Mouse (Mus musculus): ENCODE results near the gene Scrt2.

The Scrt2 gene

GRCm38 (mm10) chr2:152081641-152082448 is 516 bp downstream of the Scrt2 start:
- no peak for DNase-seq (ENCODE audit: low spot score)

- DNase-seq (ENCODE audit: low spot score), result no peak
These were observed 1.3 kb downstream of the Scrt2 start for GRCm38 (mm10) chr2:152082456-152083285.

DNA sequence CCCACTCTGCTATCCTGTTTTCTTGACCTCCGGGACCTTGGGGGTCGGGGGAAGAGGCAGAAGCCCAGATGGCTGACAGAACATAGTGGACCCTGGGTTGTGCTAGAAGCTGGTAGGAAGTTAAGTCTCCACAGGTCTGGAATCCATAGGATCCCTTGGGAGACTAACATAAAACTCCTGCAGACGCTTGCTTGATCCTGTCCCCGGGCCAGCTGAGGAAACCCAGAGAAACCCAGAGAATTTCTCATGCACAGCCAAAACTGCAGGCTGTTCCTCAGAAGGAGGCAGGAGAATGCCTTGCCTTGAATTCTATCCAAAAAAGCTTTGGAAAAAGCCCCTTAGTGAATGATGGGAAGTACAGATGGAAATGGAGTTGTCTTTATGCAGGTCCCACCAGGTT is 2.1 kb downstream of the Scrt2 start:
- no peak for DNase-seq (ENCODE audit: low spot score)

DNA sequence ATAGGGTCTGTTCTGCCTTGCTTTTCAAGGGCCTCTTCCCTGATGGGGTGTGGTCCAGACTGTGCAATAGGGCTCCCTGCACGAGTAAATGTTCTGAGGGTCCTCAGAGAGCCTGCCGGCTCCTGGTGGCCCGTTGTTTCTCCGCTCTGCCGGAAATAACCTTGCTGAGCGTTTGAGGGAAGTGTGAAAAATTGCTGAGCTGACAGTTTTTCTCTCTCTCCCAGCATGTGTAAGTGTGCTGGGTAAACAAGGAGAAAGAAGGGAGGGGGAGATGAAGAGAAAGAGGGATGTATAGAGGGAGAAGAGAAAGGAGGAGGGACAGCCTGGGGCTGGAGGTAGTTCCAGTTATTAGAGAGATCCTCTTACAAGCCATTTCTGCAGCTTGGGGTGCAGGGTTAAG is 3.0 kb downstream of the Scrt2 start:
- DNase-seq (ENCODE audit: low spot score), result no peak

DNA sequence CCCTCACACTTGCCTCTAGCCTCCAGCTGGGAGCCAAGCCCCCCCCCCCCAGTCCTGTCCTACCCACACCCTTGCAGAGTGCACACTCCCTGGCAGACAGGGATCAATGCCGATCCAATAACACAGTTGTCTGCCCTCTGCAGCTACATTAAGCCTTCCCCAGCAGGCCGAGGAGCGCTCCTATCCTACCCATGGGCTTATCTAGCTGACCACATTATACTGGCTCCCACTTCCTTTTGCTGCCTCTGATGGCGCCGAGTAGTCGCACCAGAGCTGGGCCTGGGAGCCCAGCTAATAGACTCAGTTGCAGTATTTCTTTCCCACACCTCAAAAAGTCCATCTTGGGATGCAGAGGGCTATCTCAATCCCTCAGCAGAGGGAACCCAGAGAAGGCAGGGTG is 4.1 kb downstream of the Scrt2 start:
- DNase-seq (ENCODE audit: low spot score), result no peak

DNA sequence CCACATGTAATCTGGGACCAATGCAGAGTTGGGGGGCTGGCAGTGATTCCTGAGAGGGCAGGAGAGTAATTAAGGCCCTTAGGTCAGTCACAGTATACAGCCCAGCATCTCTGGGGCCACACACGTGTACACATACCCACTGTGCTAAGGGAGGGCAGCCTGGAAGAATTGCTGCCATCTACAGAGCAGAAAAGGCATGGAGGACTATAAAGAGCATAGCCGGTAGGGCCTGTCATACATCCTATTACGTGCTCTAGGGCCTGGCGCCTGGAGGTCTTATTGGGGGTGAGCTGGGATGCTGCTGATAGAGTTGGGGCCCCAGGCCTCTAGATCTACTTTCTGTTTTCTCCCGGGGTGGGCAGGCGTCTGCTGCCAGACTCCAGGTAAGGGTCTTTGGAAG is 5.1 kb downstream of the Scrt2 start:
- DNase-seq (ENCODE audit: low spot score), result no peak

GRCm38 (mm10) chr2:152087111-152087510 is 5.8 kb downstream of the Scrt2 start:
- DNase-seq (ENCODE audit: low spot score), result no peak

GRCm38 (mm10) chr2:152089078-152089477 is 7.7 kb downstream of the Scrt2 start:
- DNase-seq (ENCODE audit: low spot score), result peak; percentile 58

- DNase-seq (ENCODE audit: low spot score), result no peak
These were observed 8.3 kb downstream of the Scrt2 start for GRCm38 (mm10) chr2:152089581-152089980.

DNA sequence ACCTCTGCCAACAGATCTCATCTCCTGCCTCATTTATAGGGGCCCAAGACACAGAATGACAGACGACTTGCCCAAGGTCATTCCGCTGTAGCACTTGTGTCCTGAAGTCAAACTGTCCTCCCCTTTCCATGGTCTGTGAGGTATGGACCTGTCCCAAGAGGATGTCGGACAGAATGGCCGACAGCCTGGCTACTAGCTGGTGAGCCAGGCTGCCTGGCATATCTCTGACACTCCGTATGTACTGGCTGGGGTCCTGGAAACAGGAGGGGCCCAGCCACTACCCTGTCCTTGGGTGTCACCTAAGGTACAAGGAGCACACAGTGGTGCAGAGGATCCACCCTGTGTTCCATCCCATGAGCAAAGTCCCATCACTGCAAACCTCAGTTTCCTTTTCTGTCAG is 9.2 kb downstream of the Scrt2 start:
- no peak for DNase-seq (ENCODE audit: low spot score)

GRCm38 (mm10) chr2:152091342-152092056 is 10.2 kb downstream of the Scrt2 start:
- no peak for DNase-seq (ENCODE audit: low spot score)

DNA sequence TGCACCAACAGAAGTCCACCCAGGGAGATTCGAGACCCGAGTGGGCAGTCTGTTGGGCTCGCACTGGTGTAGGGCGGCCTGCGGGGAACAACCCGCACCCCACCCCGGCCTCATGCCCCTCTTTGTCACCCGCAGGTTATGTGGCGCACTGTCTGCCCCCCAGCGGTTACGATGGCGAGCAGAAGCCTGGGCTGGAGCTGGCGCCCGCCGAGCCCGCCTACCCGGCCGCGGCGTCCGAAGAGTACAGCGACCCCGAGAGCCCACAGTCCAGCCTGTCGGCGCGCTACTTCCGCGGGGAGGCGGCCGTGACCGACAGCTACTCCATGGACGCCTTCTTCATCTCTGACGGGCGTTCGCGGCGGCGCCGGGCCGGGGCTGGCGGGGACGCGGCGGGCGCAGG is 11.6 kb downstream of the Scrt2 start:
- DNase-seq (ENCODE audit: low spot score), result no peak

- DNase-seq (ENCODE audit: low spot score), result no peak
These were observed 12.0 kb downstream of the Scrt2 start for GRCm38 (mm10) chr2:152093356-152093792.

DNA sequence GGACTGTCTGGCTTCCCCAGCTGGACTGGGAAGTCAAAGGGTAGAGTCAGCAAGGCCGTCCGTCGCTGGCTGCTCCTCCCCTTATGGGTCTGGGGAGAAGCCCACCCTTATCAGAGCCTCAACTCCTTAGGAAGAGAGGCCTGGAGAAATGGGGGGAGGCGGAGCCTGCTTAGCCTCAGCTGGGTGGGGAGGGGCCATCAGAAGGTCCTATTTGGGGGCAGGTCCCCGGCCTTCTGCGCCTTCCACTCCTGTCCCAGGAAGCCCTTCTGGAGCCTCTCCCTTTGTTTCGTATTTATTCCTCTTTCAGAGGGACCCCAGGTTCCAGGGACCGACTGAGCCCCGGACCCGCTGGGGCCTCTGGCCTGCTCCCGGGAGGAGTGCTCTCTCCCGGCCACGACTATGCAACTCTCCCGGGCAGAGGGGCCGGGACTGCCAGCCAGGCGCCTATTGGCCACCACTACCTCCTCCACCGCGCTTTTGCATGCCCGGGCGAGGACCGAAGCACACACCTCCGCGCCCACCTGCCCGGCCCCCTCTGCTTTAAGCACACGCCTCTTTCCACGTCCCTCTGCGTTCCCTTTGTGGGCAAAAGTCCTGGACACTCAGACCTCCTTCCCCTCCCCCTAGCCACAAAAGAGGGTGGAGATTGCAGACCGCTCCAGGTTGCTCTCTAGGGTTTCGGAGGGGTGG is 13.7 kb downstream of the Scrt2 start:
- no peak for DNase-seq (ENCODE audit: low spot score)

DNA sequence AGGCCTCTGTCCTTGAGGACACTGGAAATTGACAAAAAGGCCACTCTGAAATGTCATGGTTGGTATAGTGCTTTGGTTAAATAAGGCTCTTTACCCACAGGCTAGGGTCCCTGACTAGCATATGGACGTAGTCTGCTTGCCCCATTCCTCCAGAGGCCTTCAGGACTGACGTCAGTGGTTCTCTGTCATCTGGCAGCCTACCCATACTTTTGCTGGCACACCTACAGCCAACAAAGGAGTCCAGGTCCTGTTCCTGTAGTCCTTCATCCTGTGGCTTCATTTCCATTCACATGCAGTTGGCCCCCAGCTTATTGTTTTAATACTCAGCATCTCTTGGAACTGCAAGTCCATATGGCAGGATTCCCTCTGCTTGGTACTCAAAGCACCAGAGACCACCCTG is 15.6 kb downstream of the Scrt2 start:
- DNase-seq (ENCODE audit: low spot score), result no peak

GRCm38 (mm10) chr2:152097916-152098315 is 16.6 kb downstream of the Scrt2 start:
- DNase-seq (ENCODE audit: low spot score), result no peak

DNA sequence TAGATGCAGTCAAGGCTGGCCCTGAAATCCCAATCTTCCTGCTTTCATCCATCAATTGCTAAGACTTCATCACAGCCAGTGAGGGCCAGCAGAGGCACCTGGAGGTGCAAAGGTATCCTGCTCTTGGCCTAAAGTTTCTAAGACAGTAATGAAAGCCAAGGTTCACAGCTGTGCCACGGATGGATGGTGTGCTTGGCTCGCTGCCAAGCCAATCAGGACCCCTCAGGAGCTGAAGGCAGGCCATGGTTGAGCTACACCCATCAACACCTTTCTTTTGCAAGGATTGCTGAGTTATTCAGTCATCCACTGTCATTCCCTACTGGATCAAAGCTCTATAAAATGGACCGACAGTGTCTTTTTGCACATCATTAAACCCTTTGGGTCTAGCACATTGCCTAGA is 18.2 kb downstream of the Scrt2 start:
- no peak for DNase-seq (ENCODE audit: low spot score)

- DNase-seq (ENCODE audit: low spot score), result no peak
These were observed 20.4 kb downstream of the Scrt2 start for GRCm38 (mm10) chr2:152101761-152102160.

- DNase-seq (ENCODE audit: low spot score), result no peak
These were observed 21.0 kb downstream of the Scrt2 start for GRCm38 (mm10) chr2:152102369-152102768.

DNA sequence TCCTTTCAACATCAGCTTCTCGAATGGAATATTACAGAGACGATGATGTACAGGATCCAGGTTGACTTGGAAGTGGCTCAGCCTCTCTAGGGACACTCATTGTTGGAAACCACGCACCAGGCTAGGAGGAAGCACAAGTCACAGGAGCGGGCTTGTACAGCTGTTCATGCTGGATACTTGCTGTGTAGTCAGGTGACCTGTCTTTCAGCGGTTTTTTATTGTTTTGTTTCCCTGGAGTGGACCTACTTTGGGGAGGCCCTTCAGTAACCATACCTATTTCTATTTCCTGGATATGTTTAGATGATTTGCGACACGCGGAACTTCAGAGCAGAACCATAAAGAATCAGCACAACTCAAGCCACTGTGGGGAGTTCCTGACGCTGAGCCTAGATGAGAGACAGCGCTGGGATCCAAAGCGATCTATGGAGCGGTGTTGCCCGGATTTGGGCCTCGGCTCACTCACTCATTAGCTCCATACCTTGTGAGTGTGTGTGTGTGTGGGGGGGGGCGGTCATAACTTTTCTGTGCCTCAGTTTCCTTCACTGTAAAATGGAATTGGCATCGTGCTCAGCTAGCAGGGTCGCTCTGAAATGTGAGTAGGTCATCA is 23.5 kb downstream of the Scrt2 start:
- DNase-seq (ENCODE audit: low spot score), result peak; percentile 25
